Mouse (Mus musculus): ENCODE results near the gene 4930563M21Rik.
"Not testable (repeated sequence)": the region's sequence is repeated elsewhere in the genome, so short reads cannot be mapped to it uniquely, and the experiment has no call there.

Gene 4930563M21Rik

GRCm38 (mm10) chr9:56010450-56010849 is at the start of gene 4930563M21Rik:
TSS of gene 4930563M21Rik (minus strand) at chr9:56010550.
- no peak for DNase-seq

GRCm38 (mm10) chr9:56056147-56056546 is 45.8 kb upstream of the 4930563M21Rik start:
- no peak for DNase-seq

GRCm38 (mm10) chr9:56053796-56054195 is 43.4 kb upstream of the 4930563M21Rik start:
- no peak for DNase-seq

GRCm38 (mm10) chr9:56042181-56042621 is 31.9 kb upstream of the 4930563M21Rik start:
- DNase-seq: no peak

- peak; percentile 95 for DNase-seq
Observed at GRCm38 (mm10) chr9:56041372-56042180, 31.2 kb upstream of the 4930563M21Rik start, which contains the start of gene Rcn2. TSS of gene Rcn2 (plus strand) at chr9:56041845.

GRCm38 (mm10) chr9:56032219-56032618 is 21.9 kb upstream of the 4930563M21Rik start:
- DNase-seq: no peak

- DNase-seq: no peak
Observed at GRCm38 (mm10) chr9:56027292-56027691, 16.9 kb upstream of the 4930563M21Rik start.

- no peak for DNase-seq
Observed at GRCm38 (mm10) chr9:56024772-56025171, 14.4 kb upstream of the 4930563M21Rik start.

GRCm38 (mm10) chr9:56004679-56005078 is 5.7 kb downstream of the 4930563M21Rik start:
- DNase-seq: not testable (repeated sequence)

- DNase-seq: peak; percentile 47
Observed at GRCm38 (mm10) chr9:55946819-55947218, 63.5 kb downstream of the 4930563M21Rik start.

GRCm38 (mm10) chr9:55941356-55941755 is 69.0 kb downstream of the 4930563M21Rik start:
- DNase-seq: no peak

- no peak for DNase-seq
Observed at GRCm38 (mm10) chr9:55938618-55938985, 71.7 kb downstream of the 4930563M21Rik start.

- DNase-seq: peak; percentile 92
Observed at GRCm38 (mm10) chr9:55937664-55938617, 72.4 kb downstream of the 4930563M21Rik start, which contains the start of gene Scaper. TSS of gene Scaper (minus strand) at chr9:55938119.

GRCm38 (mm10) chr9:55937224-55937663 is 73.1 kb downstream of the 4930563M21Rik start:
- no peak for DNase-seq

GRCm38 (mm10) chr9:55932482-55932881 is 77.9 kb downstream of the 4930563M21Rik start:
- no peak for DNase-seq

GRCm38 (mm10) chr9:55918579-55918978 is 91.8 kb downstream of the 4930563M21Rik start:
- no peak for DNase-seq

GRCm38 (mm10) chr9:55916751-55917150 is 93.6 kb downstream of the 4930563M21Rik start:
- no peak for DNase-seq
